Mouse (Mus musculus) C2C12 (cell line): ENCODE data around the gene Ptpn9.

Source experiments
- CEBPB ChIP-seq: IDR thresholded peaks from one replicate; pipeline ENCODE4 v1.6.1; 2011; ENCODE audit warnings: low read depth, mild to moderate bottlenecking, control low read depth, moderate library complexity
- CTCF ChIP-seq: IDR thresholded peaks from one replicate; pipeline ENCODE4 v1.5.1; 2011; ENCODE audit not compliant: control insufficient read depth, insufficient read depth, insufficient read length
- FOSL1 ChIP-seq: IDR thresholded peaks from one replicate; pipeline ENCODE4 v1.8.0; 2011; ENCODE audit warnings: mild to moderate bottlenecking, low read length; ENCODE audit not compliant: poor library complexity, insufficient read depth, severe bottlenecking
- MYOD1 ChIP-seq: IDR thresholded peaks from one replicate; pipeline ENCODE4 v1.6.1; 2011; ENCODE audit warnings: low read depth; ENCODE audit not compliant: control insufficient read depth, insufficient read length

- no peak for TF ChIP-seq CTCF
- TF ChIP-seq FOSL1 = no peak
- no peak for TF ChIP-seq CEBPB
- no peak for TF ChIP-seq MYOD1
These were observed 37.6 kb upstream of the Ptpn9 start for GRCm38 (mm10) chr9:56956966-56957675.
